Mouse (Mus musculus) lung, adult 2 months (tissue): ENCODE results near the gene Hmces.

Source experiments
- CTCF ChIP-seq: fragments of 200-500 bp; IDR thresholded peaks from 2 replicates; pipeline ENCODE4 v1.5.1; 2011; ENCODE audit warnings: mild to moderate bottlenecking, low read length, control low read depth; ENCODE audit not compliant: insufficient read depth
- POLR2A ChIP-seq: fragments of 200-500 bp; IDR thresholded peaks from 2 replicates; pipeline ENCODE4 v1.6.1; 2011; ENCODE audit warnings: low read depth, mild to moderate bottlenecking, control low read depth, low read length, borderline replicate concordance; ENCODE audit errors: extremely low read depth

DNA sequence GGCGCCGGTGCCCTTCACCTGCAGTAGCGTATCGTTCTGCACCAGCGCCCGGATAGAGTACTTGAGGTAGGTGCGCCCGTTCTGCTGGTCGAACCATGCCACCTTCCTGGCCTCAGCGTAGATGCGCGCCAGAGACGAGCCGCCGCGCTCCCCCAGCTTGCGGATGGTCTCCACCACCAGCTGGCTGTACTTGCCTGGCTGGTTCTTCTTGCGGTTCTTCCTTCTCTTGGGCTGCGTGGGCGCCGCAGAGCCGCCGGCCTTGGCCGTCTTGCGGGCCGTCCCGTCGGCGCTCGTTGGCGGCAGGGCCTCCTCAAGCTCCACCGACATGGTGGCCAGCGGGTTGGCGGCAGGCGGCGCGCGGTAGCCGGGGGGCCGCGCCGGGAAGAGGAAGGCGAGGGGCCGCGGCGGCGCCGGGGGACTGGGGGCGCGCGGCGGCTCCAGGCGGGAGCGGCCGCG, 67.3 kb downstream of the Hmces start:
- TF ChIP-seq POLR2A, result no peak
- no peak for TF ChIP-seq CTCF
